Mouse (Mus musculus): Measurements from ENCODE around the gene Pde4c.

Pde4c gene

DNA sequence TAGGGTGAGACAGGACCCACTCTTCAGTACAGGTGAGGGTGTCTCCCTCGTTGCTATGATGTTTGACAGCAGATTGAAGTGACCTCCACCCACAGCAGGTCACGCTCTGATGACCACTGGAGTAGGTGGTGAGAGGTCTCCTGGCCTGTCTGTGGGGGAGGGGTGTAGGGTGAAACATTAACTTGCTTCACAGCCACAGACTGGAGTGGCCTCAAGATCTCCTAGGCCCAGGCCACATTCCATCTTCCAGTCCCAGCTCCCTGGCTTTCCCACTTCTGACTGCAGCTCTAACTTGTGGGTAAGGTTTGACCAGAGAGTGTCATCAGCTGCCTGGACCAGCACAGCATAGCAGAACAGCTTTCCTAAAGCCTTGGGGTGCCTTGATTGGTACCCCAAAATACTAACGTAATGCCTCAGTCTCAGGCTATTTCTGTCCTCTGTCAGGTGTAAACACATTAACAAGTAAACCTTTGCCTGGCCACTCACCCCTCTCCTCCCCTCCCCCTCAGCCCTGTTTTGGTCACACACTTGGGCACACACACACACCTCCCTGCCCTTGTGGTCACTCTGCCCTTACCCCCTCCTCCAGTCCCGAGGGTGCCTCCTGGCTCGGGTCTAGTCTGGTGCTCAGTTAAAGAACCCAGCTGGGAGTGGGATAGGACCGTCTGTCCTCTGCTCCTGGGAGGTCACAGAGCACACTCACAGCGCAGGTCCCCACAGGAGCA is at the start of gene Pde4c:
TSS of gene Pde4c (plus strand) at position 235 of the 725 bp plus-strand sequence.
- DNase-seq (ENCODE audit: low spot score in 2 of 2): no peak

- DNase-seq (ENCODE audit: low spot score in 2 of 2): no peak
These were observed 49.4 kb upstream of the Pde4c start for GRCm38 (mm10) chr8:70674109-70674508.

GRCm38 (mm10) chr8:70674716-70675115 is 48.8 kb upstream of the Pde4c start:
- no peak for DNase-seq (ENCODE audit: low spot score in 2 of 2)

DNA sequence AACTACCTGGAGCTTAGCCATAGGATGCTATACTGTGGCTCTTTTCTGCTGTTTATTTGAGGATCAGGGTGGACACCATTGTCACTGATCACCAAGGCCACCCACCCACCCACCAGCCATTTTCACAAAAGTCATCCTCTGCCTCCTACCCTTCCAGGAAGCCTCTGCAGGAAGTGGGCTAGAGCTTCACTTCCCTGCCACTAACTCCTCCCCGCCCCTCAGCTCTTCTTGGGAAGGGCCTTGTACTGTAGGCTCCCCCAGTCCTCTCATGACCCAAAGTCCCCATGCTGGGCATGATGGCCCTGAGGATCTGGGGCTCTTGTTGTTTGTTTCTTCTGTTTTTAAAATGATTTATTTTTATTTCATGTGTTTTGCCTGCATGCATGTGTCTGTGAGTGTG is 48.2 kb upstream of the Pde4c start:
- peak; percentile 59 to 73 for DNase-seq (ENCODE audit: low spot score in 2 of 2)

DNA sequence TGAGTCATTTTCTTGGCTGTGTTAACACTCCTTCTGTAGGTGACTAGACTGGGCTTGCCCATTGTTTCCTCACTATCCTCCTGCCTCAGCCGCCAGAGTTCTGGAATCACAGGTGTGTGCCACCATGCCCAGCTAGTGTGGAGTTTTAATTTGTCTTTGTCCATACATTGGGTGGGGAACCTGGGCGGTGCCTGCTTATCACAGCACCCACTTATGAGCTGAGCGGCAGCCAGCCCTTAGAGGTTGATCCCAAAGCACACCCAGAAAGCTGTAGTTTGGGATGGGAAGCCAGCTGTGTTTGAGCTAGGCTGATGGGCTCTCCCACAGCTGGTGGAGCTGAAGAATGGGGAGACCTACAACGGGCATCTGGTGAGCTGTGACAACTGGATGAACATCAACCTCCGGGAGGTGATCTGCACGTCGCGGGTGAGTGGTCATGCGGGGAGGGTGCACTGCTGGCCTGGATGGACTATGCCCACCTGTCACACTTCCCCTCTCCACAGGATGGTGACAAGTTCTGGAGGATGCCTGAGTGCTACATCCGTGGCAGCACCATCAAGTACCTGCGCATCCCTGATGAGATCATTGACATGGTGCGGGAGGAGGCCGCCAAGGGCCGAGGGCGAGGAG is 46.0 kb upstream of the Pde4c start:
- no peak for DNase-seq (ENCODE audit: low spot score in 2 of 2)

DNA sequence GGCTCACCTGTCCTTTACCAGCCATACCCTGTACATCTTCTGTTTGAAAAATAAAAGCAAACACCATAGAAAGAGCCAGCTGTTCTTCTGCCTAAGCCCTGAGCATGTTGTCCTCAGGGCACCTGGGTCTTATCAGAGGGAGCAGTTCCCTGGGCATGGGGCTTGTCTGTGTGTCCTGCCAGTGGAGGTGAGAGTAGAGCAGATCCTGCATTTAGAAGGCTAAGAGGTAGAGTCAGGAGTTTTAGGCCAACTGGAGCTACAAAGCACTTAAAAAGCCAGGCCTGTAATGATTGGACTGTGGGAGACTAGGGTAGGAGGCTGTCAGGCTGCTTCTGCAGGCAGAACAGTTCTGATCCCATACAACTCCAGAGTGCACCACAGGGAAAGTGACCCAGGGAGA is 44.8 kb upstream of the Pde4c start:
- DNase-seq (ENCODE audit: low spot score in 2 of 2): no peak

GRCm38 (mm10) chr8:70679404-70679803 is 44.1 kb upstream of the Pde4c start:
- no peak for DNase-seq (ENCODE audit: low spot score in 2 of 2)

- DNase-seq (ENCODE audit: low spot score in 2 of 2): no peak
These were observed 43.5 kb upstream of the Pde4c start for GRCm38 (mm10) chr8:70680039-70680438.

DNA sequence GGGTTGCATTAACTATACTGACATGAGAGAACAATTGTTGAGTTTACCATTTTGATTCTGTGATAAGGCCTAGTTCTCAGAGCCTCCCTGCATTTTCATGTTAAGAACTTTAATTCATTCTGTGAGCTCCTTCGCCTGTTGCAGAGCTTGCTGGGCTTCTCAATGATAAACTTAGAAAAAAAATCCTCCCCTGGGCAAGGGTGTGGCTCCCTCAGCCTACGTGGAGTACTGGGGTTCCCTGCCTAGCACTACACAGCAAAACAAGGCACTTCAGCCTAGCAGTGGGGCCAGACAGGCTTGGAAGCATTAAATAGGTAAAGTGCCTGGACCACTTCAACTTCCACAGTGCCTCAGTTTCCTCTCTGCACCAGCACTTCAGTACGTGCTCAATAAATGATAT is 42.1 kb upstream of the Pde4c start:
- no peak for DNase-seq (ENCODE audit: low spot score in 2 of 2)

DNA sequence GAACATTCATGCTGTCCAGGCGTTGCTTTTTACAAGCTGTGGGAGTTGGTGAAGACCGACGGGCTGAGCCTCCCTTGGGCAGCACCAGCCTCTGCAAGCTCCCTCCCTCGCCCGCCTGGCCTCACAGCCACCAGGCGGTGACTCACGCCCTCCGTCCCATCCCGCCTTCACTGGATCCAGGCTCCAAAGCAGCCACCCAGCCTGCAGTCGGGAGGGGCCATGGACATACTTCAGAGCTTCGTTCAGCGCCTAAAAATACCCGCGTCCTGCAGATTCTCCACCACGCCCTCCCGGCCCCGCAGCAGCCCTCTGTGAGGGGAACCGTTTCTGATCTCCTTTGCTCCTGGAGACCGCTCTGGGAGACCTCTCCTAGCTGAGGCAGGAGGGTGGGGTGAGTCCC is 41.3 kb upstream of the Pde4c start:
- no peak for DNase-seq (ENCODE audit: low spot score in 2 of 2)

GRCm38 (mm10) chr8:70682692-70683091 is 40.8 kb upstream of the Pde4c start:
- no peak for DNase-seq (ENCODE audit: low spot score in 2 of 2)

- no peak for DNase-seq (ENCODE audit: low spot score in 2 of 2)
These were observed 39.2 kb upstream of the Pde4c start for GRCm38 (mm10) chr8:70684291-70684690.

GRCm38 (mm10) chr8:70687576-70687975 is 35.9 kb upstream of the Pde4c start:
- no peak for DNase-seq (ENCODE audit: low spot score in 2 of 2)

GRCm38 (mm10) chr8:70688136-70688535 is 35.4 kb upstream of the Pde4c start:
- no peak for DNase-seq (ENCODE audit: low spot score in 2 of 2)

DNA sequence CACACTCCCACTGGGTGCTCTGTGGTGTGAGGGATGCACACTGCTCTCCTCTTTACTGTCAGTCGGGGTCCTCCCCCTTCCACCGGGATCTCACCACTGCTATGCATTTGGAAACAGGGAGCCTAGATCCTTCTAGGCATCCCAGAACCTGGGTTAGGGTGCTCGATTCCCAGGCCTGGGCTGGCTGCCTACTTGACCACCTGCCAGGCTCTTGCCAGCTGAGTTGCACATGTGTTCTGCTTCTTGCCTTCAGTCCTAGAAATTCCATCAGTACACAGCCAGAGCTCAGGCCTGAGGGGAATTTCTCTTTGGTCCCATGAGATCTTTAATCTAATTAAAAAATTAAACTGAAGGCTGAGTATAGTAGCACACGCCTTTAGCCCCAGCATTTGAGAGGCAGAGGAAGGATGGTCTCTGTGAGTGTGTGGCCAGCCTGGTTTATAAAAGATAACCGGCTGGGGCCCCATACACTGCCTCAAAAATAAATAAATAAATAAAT is 33.6 kb upstream of the Pde4c start:
- DNase-seq (ENCODE audit: low spot score in 2 of 2): no peak

- DNase-seq (ENCODE audit: low spot score in 2 of 2): no peak
These were observed 32.3 kb upstream of the Pde4c start for GRCm38 (mm10) chr8:70691230-70691629.

DNA sequence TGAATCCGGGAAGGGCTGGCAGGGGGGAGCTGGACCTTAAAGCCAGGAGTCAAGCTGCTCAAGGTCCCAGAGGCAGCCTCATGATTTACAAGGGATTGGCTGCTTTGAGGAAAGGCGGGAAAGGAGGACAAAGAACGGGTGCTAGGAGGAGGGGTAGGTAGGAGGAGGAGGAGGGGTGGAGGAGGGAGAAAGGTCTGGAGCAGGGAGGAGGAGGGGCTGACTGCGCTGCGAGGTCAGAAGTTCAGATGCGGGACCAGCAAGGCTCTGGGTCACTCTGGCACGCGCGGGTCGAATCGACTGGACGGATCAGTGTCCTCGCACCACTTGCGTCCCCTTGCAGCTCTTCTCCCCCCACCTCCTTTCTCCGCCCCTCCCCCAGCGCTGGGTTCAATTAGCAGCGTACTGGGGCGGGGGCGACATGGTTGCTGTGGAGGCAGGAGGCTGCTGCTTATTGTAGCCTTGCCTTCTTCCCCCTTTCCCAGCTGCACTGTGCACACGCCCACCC is 31.7 kb upstream of the Pde4c start:
- DNase-seq (ENCODE audit: low spot score in 2 of 2): no peak

GRCm38 (mm10) chr8:70693636-70694035 is 29.9 kb upstream of the Pde4c start:
- DNase-seq (ENCODE audit: low spot score in 2 of 2): no peak

DNA sequence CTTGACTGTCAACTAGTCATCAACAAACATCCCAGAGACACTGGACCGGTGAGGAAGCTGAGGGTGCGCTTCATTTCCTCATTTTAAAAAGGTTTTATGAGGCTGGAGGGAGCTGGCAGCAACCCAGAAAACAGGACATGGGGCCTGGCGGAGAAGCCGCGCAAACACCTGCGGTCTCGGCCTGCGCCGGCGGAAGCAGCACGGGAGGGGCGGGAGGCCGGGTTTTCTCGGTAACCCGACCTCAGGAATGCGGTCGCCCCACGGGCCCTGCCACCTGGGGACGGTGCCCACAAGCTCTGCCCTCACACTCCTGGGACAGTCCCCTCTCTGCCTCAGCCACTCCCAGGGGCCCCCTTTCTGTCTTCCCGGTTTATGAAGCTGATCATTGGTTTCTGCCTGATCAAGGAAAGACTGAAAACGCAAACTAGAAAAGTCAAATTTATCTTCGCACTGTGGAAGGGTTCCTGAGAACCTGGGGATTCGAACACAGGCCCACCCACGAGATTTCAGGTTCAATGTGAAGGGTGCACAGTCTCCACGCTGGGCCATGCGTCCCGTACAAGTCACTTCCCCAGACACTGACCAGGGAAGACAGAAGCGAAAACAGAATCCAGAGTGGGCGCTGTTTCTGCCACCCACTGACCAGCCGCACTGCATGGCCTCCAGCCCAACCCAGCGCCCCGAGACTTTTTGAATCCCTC is 28.1 kb upstream of the Pde4c start:
- peak; percentile 79 to 82 for DNase-seq (ENCODE audit: low spot score in 2 of 2)

GRCm38 (mm10) chr8:70696019-70696885 is 27.3 kb upstream of the Pde4c start:
- peak; percentile 75 to 84 for DNase-seq (ENCODE audit: low spot score in 2 of 2)

- DNase-seq (ENCODE audit: low spot score in 2 of 2): no peak
These were observed 26.6 kb upstream of the Pde4c start for GRCm38 (mm10) chr8:70696946-70697345.

All from thymus, postnatal 10 days (tissue).